Mouse (Mus musculus): Measurements from ENCODE around the gene Speer1.
"Not testable (repeated sequence)": the region's sequence is repeated elsewhere in the genome, so short reads cannot be mapped to it uniquely, and the experiment has no call there.

Speer1 gene

DNA sequence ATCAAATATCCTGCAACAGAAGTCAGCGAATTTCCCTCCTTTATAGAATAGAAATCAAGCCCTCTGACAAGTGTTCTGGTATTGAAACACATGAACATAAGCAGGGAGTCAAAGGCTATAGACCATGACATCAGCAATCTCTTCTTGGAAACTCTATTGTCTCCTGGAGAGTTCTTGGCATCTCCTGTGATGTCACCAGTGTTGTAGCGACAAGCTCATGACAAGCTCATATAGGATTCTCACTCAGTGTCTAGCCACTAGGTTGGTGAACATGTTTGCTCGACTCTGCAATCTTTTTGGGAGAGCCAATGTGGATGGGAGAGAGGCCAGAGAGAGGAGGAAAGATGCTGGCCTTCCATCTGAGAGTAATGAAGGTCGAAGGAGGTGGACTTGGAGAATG lies at the start of gene Speer1:
Gene Speer1 (plus strand): TSS at position 301 of the 400 bp plus-strand sequence.
- not testable (repeated sequence) for DNase-seq (ENCODE audit: low read depth, low spot score)
